Comparison of ENCODE assay signal across 7 mouse cellular contexts in genomic region chr8:93813405-93813761, GRCm38 (mm10). TPM values are rescaled to one million over a fixed set of nuclear protein-coding genes. Genes with fewer than 3 reads are reported as not detected.
DNase-seq lines count a peak whose midpoint lies in the region; ATAC-seq and TF ChIP-seq lines count a peak whose summit lies in the region.

No protein-coding gene starts in this region.

- WGBS in forebrain, embryonic 12.5 days: under 1% methylated on average over 26 of the region's 26 CpGs
- WGBS in heart, embryonic 14.5 days: 0% methylated on average over 26 of the region's 26 CpGs
- WGBS in kidney, postnatal 0 days: under 1% methylated on average over 26 of the region's 26 CpGs
- under 1% methylated on average over 26 of the region's 26 CpGs for WGBS in limb, embryonic 15.5 days

- TF ChIP-seq POLR2A in myocyte (IDR thresholded peaks at IDR 0.05; ENCODE audit: insufficient read length, low read depth): no peak
- TF ChIP-seq POLR2A in testis, adult 2 months (IDR thresholded peaks at IDR 0.05; ENCODE audit: control insufficient read depth, low read depth, low read length): peak; percentile 67

- peak overlapping the region; percentile 90 for H3K4me2 ChIP-seq in forebrain, embryonic 12.5 days
- H3K4me2 ChIP-seq in heart, embryonic 14.5 days (ENCODE audit: low read length): peak overlapping the region; percentile 96
- peak overlapping the region; percentile 52 for H3K4me2 ChIP-seq in kidney, postnatal 0 days (ENCODE audit: low read length)
- H3K4me2 ChIP-seq in limb, embryonic 15.5 days: peak overlapping the region; percentile 53
- H3K4me2 ChIP-seq in myocyte (ENCODE audit: low read depth): no peak overlapping the region

- H3K27me3 ChIP-seq in forebrain, embryonic 12.5 days: peaks cover 3% of the 10 kb centered on the region; the same call in 1 of the 2 replicates
- H3K27me3 ChIP-seq in heart, embryonic 14.5 days (ENCODE audit: control insufficient read depth, insufficient read depth, low read length): peaks cover 16% of the 10 kb centered on the region
- H3K27me3 ChIP-seq in kidney, postnatal 0 days (ENCODE audit: insufficient read depth, low read length): peaks cover 15% of the 10 kb centered on the region
- H3K27me3 ChIP-seq in limb, embryonic 15.5 days: peaks cover 26% of the 10 kb centered on the region
- H3K27me3 ChIP-seq in myocyte (ENCODE audit: control insufficient read depth, insufficient read depth, insufficient read length): no peaks in the 10 kb centered on the region
- H3K27me3 ChIP-seq in testis, adult 2 months (ENCODE audit: control insufficient read depth, insufficient read depth, low read length): no peaks in the 10 kb centered on the region

- H3ac ChIP-seq in myocyte (ENCODE audit: control insufficient read depth, insufficient read length): no peak overlapping the region

- no peaks in the 10 kb centered on the region for H3K79me2 ChIP-seq in myocyte (ENCODE audit: control insufficient read depth, insufficient read depth)

- DNase-seq in cerebellum, adult 11 months: peak; percentile 97
- DNase-seq in kidney, postnatal 0 days (ENCODE audit: low spot score): peak; percentile 95

- peaks cover 11% of the 10 kb centered on the region; the same call in 1 of the 2 replicates for H3K36me3 ChIP-seq in forebrain, embryonic 12.5 days (replicated peaks)
- 0 out of 2 replicates have a peak, but pooled peaks cover 5% of the 10 kb centered on the region for H3K36me3 ChIP-seq in heart, embryonic 14.5 days (ENCODE audit: control insufficient read depth, insufficient read depth, low read length)
- H3K36me3 ChIP-seq in kidney, postnatal 0 days (ENCODE audit: insufficient read depth, low read length): no peaks in the 10 kb centered on the region
- H3K36me3 ChIP-seq in limb, embryonic 15.5 days: no peaks in the 10 kb centered on the region
- H3K36me3 ChIP-seq in myocyte (ENCODE audit: control insufficient read depth, insufficient read depth): no peaks in the 10 kb centered on the region
- H3K36me3 ChIP-seq in testis, adult 2 months (ENCODE audit: control insufficient read depth, insufficient read depth, low read length): peaks cover 1% of the 10 kb centered on the region; the same call in 1 of the 2 replicates

- H3K27ac ChIP-seq in forebrain, embryonic 12.5 days: peak overlapping the region; percentile 97
- H3K27ac ChIP-seq in heart, embryonic 14.5 days (replicated peaks in 1 of 2; ENCODE audit: control insufficient read depth in 1 of 2, insufficient read depth in 1 of 2, low read depth in 2 of 2, low read length in 2 of 2): no peak overlapping the region
- no peak overlapping the region for H3K27ac ChIP-seq in kidney, postnatal 0 days
- no peak overlapping the region for H3K27ac ChIP-seq in limb, embryonic 15.5 days
- H3K27ac ChIP-seq in testis, adult 2 months (ENCODE audit: control insufficient read depth, insufficient read depth, low read depth, low read length): peak overlapping the region; percentile 100

- no peaks in the 10 kb centered on the region for H3K9me3 ChIP-seq in forebrain, embryonic 12.5 days
- H3K9me3 ChIP-seq in heart, embryonic 14.5 days (ENCODE audit: control insufficient read depth, low read length): no peaks in the 10 kb centered on the region
- H3K9me3 ChIP-seq in kidney, postnatal 0 days (replicated peaks; ENCODE audit: low read length): no peaks in the 10 kb centered on the region
- no peaks in the 10 kb centered on the region for H3K9me3 ChIP-seq in limb, embryonic 15.5 days

- peak; percentile 70 for ATAC-seq in forebrain, embryonic 12.5 days (ENCODE audit: low FRiP score)
- ATAC-seq in heart, embryonic 14.5 days (ENCODE audit: insufficient number of reproducible peaks, insufficient read depth, low FRiP score, low read depth): peak; percentile 69
- peak; percentile 96 for ATAC-seq in kidney, postnatal 0 days (replicated peaks; ENCODE audit: low FRiP score, low read depth)
- peak; percentile 85 for ATAC-seq in limb, embryonic 15.5 days (ENCODE audit: insufficient number of reproducible peaks, low FRiP score, low TSS enrichment, low read depth)

- H3K4me1 ChIP-seq in forebrain, embryonic 12.5 days: peaks cover 44% of the 10 kb centered on the region
- H3K4me1 ChIP-seq in heart, embryonic 14.5 days (ENCODE audit: control insufficient read depth in 2 of 2, insufficient read depth in 2 of 2, low read length in 2 of 2): peaks cover 8 to 12% of the 10 kb centered on the region in 2 experiments
- H3K4me1 ChIP-seq in kidney, postnatal 0 days (replicated peaks; ENCODE audit: insufficient read depth, low read length): peaks cover 21% of the 10 kb centered on the region
- H3K4me1 ChIP-seq in limb, embryonic 15.5 days: peaks cover 30% of the 10 kb centered on the region
- H3K4me1 ChIP-seq in testis, adult 2 months (ENCODE audit: control insufficient read depth, insufficient read depth, low read length): peaks cover 19% of the 10 kb centered on the region

- peak overlapping the region; percentile 78 for H3K4me3 ChIP-seq in forebrain, embryonic 12.5 days (replicated peaks)
- H3K4me3 ChIP-seq in heart, embryonic 14.5 days (ENCODE audit: control insufficient read depth in 1 of 2, insufficient read depth in 1 of 2, low read depth in 1 of 2, low read length in 2 of 2): peak overlapping the region; percentile 28 to 32
- peak overlapping the region; percentile 14 for H3K4me3 ChIP-seq in kidney, postnatal 0 days (replicated peaks; ENCODE audit: low read depth, low read length)
- H3K4me3 ChIP-seq in limb, embryonic 15.5 days: peak overlapping the region; percentile 30
- no peak overlapping the region for H3K4me3 ChIP-seq in myocyte
- peak overlapping the region; percentile 88 for H3K4me3 ChIP-seq in testis, adult 2 months (ENCODE audit: control insufficient read depth, low read depth, low read length)

- H3K9ac ChIP-seq in forebrain, embryonic 12.5 days: peak overlapping the region; percentile 90
- H3K9ac ChIP-seq in heart, embryonic 14.5 days (ENCODE audit: low read length): peak overlapping the region; percentile 62
- no peak overlapping the region for H3K9ac ChIP-seq in kidney, postnatal 0 days (ENCODE audit: low read depth, low read length)
- no peak overlapping the region for H3K9ac ChIP-seq in limb, embryonic 15.5 days

- TF ChIP-seq CTCF in kidney, postnatal 0 days (IDR thresholded peaks at IDR 0.05; ENCODE audit: low read depth): no peak
- 0 out of 2 replicates have a peak, but pooled peaks have one; percentile 9 for TF ChIP-seq CTCF in testis, adult 2 months (IDR thresholded peaks at IDR 0.05; ENCODE audit: control insufficient read depth, insufficient read depth, insufficient replicate concordance, low read depth, low read length)

TF ChIP-seq in myocyte, 11 proteins besides CTCF, POLR2A, EP300 and RAD21:
- TF ChIP-seq REST (IDR thresholded peaks at IDR 0.05; ENCODE audit: insufficient read depth, insufficient read length) (peak; percentile 60), TCF3 (IDR thresholded peaks at IDR 0.05; ENCODE audit: insufficient read length, low read depth) (no peak)

RNA-seq across cellular contexts. Expression of gene Gnao1, which starts 3.6 kb away (rescaled TPM):
- polyA plus RNA-seq in forebrain, embryonic 12.5 days (2016; fragmentation: Nextera tagmentation; extraction: Ambion mirVana): 84.5 and 89.7 TPM in 2 replicates
- 12.0 and 17.4 TPM in 2 replicates for polyA plus RNA-seq in heart, embryonic 14.5 days (2014; fragmentation: Nextera tagmentation; extraction: Ambion mirVana)
- polyA plus RNA-seq in kidney, postnatal 0 days (2015; fragmentation: Nextera tagmentation; extraction: Ambion mirVana): 1.6 and 1.7 TPM in 2 replicates
- 3.0 and 3.4 TPM in 2 replicates for polyA plus RNA-seq in limb, embryonic 15.5 days (2015; fragmentation: Nextera tagmentation; extraction: Ambion mirVana)
- 31.8 TPM for polyA plus RNA-seq in myocyte (2012; fragmentation: generic; extraction: Trizol)
- 27.0 and 28.4 TPM in 2 replicates for polyA plus RNA-seq in testis, adult 2 months (2012; rRNA removed)

Comparison
In these comparisons a context has a peak if more than half of its experiments do, and no peak if none do; other contexts are left out.
1. H3K27ac ChIP-seq: peak in forebrain, embryonic 12.5 days (single experiment) and testis, adult 2 months (single experiment); none in heart, embryonic 14.5 days (0 of 2), kidney, postnatal 0 days (single experiment) and limb, embryonic 15.5 days (single experiment).
2. H3K9ac ChIP-seq: peak in forebrain, embryonic 12.5 days (single experiment) and heart, embryonic 14.5 days (single experiment); none in kidney, postnatal 0 days (single experiment) and limb, embryonic 15.5 days (single experiment).
3. Peak in every context shown above with its lines, with median percentiles within 50 percentile points of each other: ATAC-seq.